Mouse (Mus musculus) spleen, postnatal 10 days (tissue): ENCODE measurements around the gene Dydc2.

Experiments
- DNase-seq, 2 experiments: peaks; one replicate each; pipeline ENCODE4 v3.0.0; 2021 to 2022; ENCODE audit warnings: low spot score in 2 of 2

Dydc2 gene

DNA sequence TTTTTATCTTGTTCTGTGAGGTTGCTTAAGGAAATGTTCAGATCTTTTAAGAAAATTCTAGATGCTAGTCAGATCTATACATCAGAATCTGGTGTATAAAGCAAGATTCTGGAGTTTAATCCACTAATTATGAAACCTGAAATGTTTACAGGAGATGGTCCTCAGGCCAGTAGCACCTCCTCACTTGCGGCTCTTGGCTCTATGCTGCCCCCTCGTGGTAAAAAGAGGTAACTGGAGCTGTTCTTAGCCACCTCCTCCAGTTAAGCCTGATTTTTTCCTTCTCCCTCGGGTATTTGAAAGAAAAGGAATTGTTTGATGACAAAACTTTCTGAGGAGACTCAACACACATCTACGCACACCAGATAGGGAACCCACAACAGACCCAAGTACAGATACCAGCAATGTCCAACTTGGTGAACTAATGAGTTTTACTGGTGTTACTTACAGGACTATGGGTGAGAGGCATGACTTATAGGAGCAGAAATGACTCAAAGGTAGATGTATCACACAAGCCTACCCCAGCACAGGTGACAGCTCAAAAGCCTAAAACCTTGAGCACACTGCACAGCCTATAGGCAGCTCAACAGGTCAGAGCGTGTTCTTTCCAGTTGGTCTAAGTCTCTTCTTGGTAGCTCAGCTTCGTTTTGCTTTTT, 33.7 kb downstream of the Dydc2 start:
- DNase-seq = peak; percentile 53 to 74

DNA sequence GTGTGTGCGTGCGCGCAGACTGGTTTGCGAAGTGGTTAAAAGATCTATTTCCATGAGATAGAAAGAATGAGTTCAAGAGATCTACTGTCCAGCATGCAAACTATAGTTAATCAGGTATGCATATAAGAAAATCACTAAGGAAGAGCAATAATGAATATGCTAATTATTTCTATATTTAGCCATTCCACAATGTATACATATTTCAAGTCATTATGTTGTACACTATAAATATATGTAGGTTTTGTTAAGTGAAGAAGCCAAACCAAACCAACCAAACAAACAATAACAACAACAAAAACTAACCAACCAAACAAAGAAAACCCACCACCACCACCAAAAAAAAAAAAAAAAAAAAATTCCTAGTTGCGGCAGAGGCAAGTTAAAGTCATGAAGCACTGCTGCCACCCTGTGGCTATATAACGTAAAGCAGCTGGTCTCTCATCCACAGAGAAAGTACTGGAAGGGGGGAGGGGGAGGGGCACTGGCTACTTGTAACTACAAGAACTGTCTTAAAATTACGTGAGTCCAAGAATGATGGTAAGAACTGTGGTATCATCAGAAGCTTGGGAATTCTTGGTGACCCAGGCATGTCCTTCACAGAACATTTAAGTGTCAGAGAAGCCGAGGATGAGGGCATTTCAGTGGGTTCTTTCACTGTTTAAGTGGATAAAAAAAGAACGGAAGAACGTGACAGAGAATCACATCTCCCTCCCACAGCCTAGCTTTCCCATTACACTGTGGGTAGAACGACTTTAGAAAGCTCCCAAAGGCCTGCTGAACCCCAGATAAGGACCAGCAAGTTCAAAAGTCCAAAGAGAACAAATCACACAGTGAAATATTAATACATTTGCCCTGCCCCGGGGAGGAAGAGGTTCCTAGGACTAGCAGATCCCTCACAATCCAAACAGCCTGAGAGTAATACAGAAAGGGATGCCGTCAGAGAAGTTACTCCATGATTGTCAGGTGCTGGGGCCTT, 35.6 kb downstream of the Dydc2 start:
- DNase-seq = peak in 1 of 2 experiments; percentile 82

DNA sequence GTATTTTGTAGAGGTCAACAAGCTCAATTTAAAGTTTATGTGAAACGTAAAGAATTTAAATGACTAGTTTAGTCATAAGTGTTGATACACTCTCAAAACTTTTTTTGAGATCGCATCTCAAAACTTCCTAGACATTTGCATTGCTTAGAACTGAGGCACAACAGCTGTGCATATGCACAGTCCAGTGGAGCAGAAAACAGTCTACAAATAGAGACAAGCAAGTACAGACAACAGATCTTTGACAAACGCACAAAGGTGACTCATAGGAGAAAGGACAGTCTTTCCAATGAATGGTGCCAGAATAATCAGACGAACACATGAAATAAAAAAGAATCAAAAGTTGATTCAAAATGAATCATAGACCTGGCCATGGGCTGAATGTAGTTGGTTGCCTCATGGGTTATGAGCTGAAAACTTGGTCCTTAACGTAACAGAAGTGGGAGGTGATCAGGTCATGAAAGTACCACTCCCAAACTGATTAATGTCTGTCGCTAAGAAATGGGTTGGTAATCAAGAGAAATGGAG, 38.0 kb downstream of the Dydc2 start:
- no peak for DNase-seq

DNA sequence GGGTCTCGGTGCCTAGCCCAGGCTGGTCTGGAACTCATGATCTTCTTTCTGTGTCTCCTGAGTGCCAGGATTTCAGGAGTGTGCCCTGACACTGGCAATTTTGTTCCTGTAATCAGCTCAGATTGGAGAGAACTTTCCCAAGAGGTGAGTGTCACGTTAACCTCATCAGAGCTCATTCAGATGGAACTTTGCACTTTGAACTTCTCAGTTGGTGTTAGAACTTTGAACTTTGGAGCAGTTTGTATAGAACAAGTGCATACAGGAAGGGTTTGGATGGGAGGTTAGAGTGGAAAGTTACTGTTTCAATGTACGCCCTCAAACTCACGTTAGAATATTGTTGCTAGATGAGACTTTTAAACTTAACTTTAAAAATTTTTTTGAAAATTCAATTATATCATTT, 39.7 kb downstream of the Dydc2 start:
- DNase-seq = no peak

DNA sequence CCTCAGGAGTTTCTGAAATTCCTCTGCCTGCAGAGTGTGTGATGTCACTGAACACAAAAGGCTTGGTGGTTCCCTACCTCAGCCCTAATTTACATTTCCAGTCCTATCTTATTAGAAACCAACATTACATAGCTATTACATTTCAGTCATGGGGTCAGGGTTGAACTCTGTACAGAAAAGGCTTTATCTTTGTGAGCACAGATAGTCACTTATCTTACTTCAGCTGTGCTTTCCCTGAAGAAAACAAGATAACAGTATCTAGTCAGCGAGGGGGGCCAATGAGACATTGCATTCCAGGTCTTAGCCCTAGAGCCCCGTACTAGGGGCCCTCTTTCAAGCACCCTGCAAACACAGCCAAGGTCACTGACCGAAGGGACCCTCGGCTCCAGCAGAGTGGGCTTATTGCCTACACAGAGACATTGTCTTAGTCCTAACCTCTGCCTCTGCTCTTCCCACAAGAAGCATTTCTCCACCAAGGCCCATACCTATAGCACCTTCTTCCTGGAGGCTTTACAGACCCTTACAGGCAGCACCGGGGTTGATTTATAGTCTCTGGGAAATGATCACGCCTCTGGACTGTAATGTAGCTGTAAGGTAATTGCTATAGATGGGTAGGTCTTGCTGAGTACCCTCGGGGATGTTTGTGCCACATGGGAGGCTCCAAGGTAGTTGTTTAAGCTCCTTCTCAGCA, 43.3 kb downstream of the Dydc2 start:
- no peak for DNase-seq

DNA sequence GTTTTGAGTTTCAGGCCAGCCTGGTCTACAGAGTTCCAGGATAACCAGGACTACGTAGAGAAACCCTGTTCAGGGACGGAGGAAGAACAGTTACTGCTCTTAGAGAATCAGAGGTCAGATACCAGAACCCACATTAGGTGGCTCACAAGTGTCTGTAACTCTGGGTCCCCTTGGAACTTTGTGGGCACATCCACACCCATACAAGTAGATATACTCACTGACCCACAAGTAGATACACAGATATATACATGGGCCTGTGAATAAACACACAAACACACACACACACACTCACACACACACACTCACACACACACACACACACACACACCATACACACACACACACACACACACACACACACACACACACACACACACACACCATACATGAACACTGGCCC, 43.9 kb downstream of the Dydc2 start:
- DNase-seq = no peak

DNA sequence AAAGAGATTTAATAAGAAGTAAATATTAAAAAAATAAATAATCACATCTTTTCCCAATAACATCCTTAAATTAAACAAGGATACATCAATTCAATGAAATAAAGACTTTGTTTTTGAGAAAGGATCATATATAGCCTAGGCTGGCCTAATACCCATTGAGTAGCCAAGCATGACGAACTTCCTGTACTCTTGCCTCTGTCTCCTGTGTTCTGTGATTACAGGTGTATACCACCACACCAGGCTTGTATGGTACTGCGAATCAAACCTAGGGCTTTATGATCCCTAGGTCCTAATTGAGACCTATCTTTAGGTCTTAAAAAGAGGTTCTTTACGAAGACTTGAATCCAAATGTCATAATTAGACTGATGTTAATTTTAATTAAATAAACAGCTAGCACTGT, 47.8 kb downstream of the Dydc2 start:
- DNase-seq = no peak

DNA sequence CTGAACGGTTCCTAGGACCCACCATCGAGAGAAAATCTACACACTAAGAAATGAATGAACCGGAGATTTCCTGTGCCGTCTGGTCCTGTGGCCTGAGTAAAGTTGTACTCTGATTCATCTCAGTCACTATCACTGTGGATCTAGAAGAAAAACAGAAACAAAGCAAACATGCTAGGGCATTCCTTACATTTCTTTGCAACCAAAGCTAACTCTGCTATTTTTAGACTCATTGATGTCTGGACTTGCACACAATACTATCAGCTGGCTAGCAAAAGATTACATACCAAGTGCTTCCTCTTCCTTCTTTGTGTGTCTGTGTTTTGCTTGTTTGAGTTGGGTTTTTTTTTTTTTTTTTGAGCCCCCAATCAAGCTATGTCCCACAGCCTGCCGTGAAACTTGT, 51.5 kb downstream of the Dydc2 start:
- no peak for DNase-seq

DNA sequence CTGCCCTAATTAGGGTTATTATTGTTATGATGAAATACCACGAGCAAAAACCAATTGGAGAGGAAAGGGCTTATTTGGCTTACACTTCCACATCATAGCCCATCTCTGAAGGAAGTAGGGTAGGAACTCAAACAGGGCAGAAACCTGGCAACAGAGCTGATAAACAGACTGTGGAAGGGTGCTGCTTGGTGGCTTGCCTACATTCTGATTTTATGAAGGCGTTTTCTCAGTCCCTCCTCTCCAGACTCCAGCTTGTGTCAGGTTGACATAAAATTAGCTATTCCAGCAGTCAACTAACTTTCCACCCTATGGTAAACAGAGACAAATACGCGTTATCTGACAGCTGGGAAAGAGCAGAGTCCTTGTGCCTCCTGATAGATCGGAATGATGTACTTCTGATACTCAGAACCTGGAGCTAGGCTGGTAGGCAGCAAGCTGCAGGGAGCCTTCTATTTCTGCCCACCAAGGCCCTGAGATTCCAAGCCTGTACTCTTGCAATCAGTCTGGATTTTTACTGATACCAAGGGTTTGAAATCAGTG, 54.2 kb downstream of the Dydc2 start:
- DNase-seq = no peak

DNA sequence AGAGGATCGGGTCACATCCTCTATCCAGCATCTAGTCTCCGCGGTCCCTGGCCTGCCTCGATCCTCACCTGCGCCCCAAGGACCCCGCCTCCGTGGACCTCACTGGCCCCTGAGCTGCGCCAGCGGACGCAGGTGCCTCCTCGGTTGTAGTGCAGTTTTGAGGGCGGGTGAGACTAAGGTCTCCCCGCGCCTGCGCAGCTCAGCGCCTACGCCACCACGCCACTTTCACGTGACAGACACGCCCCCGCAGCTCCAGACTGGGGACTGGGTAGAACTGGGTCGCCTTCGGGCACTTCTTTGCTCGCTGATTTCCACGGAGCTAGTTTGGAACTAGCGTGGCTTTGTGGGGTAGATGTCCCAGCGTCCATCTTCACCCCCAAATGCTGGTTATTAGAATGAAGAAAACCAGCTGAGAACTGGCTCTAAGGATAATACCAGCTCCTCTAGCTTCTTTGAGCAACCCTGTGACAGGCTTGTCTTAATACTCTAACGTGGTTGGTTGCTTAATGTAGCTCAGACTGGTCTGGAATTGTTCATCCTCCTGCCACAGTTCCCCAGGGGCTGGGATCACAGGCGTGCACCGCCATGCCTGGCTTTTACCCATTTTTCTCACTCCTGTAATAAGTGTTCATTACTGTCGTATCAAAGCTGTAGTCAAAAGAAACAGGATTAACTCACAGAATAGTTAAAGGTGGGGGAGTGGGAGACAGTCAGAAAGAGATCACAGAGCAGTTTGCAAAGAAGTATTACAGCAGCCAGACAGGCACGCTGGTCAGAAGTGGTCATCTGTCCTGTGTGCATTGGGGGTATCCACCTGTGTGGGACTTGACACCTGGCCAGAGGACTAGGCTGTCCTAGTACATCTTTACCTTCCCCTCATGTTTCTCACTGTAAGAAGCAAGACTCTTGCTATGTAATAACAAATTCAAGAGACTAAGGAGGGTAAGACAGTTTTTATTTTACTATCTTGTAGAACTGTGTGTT, 55.1 kb downstream of the Dydc2 start, which contains the start of gene Fam213a:
Fam213a (minus strand) TSS at position 159 of the 984 bp plus-strand sequence.
- DNase-seq = peak; percentile 75 to 92

DNA sequence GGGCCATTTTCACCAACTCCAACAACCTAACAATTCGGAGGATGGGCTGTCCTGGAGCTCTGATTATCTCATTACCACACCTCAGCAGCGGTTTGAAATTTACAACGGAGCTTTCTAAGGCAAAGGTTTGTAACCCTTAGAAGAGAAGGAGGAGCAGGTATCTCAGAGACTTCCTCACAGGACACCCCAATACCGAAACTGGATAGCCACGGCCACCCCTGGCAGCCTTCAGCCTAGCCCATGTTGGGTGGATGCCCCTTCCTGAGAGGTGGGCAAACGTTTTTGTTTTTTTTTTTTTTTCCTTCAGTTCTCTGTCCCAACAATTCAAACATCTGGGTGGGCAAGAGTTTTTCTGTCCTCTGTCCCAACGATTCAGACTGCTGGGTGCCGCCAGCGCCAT, 55.9 kb downstream of the Dydc2 start:
- DNase-seq = no peak

DNA sequence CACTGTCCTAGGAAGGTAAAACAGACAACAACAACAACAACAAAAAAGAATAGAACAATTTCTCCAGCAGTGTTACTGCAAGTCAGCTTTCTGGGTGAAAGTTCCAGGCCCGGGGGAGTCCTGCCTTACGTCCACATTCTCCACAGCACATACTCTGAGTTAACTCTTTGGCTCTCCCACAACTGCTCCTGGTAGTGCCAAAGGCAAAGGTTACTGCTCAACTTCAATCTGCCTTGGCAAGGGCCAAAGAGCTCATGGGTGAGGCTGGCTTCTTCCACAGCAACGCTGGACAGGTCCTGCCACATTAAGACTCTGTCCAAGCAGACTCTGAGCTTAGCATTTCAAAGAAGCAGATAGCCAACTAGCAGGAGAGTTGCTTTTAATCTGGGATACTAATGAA, 57.1 kb downstream of the Dydc2 start:
- DNase-seq = no peak

DNA sequence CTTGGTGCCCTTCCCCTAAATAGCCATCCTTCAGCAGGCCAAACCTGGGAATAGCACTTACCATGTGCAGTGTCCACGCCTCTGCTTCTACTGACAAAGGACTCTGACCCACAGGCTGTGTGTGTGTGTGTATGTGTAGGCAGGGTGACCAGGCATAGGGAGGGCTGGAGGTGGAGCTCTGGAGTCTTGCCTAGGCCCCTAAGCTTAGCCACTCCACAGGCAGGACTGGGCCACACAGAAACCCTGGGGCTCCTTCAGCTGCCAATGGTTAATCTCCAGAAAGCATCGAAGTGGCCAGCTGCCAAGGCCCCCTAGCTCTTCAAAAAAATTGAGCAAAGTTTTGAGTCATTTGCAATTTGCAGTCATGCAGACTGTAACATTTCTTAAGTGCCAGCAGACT, 60.9 kb downstream of the Dydc2 start:
- DNase-seq = peak; percentile 34 to 47

DNA sequence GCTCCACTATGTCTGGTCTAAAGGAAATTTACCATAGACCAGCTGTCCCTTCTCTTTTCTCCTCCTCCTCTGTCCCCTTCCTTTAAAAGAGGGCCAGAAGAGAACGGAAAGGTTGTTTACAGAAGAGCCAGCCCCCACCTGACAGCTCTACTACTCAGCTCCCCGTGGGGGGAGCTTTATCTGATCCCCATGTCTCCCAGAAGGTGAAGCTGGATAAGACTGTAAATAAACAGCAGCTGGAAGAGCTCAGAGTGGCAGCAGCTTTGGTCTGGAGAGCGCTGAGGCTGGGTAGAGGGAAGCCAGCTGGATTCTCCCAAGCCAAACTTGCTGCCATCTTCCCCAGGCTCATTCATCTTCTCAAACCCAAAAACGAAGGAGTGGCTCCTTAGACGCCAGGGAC, 61.4 kb downstream of the Dydc2 start:
- peak in 1 of 2 experiments; percentile 39 for DNase-seq

DNA sequence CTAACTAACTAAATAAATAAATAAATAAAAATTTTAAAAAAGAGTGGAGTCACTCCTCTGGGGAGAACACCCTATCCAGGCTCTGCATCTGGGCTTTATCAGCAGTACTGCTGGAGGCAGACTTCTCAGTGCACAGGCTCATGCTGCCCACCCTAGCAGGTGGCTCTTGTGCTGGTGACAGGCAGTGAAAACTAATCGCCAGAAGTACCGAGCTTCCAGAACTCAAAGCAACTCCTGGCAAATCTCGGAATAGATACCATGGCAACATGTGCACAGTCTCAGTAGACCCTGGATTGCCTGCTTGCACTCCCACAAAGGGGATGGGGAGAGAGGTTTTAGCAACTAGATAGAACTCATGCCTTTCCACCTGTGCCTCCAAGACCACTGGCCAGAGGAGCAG, 62.1 kb downstream of the Dydc2 start:
- peak; percentile 44 to 79 for DNase-seq

DNA sequence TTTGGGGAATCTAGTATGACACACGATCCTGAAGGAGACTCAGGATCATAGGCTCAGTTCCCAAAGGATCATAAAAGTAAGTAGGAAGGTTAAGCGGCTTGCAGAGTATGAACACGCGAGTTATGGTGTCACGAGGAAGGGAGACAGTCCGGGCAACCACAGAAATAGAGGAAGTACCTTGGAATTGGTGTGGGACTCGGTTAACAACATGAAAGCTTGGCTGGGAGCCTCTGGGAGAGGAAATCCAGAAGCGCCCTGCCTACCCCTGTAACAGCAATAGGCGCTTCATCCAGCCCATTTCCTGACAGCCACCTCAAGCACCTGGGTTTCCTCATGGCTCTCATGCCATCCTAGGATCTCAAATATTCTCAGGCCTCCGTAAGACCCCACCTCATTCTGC, 62.7 kb downstream of the Dydc2 start:
- peak in 1 of 2 experiments; percentile 18 for DNase-seq

DNA sequence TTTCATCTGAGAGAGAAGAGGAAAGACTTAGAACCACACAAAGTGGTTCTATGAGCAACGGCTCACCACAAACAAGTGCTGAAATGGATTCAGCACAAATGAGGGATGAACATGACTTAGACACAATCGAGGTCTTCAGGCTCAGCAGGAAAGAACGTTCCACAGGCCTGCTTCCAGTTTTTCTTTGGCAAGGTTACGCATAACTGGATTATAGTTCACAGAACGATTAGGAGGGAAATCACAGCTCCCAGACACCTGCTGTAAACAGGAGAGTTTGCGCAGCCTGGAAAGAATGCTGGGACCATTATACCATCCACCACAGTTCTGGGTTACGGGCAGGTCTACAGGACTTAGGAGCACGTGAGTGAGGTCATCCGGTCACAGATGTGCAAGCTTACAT, 63.3 kb downstream of the Dydc2 start:
- DNase-seq = no peak

DNA sequence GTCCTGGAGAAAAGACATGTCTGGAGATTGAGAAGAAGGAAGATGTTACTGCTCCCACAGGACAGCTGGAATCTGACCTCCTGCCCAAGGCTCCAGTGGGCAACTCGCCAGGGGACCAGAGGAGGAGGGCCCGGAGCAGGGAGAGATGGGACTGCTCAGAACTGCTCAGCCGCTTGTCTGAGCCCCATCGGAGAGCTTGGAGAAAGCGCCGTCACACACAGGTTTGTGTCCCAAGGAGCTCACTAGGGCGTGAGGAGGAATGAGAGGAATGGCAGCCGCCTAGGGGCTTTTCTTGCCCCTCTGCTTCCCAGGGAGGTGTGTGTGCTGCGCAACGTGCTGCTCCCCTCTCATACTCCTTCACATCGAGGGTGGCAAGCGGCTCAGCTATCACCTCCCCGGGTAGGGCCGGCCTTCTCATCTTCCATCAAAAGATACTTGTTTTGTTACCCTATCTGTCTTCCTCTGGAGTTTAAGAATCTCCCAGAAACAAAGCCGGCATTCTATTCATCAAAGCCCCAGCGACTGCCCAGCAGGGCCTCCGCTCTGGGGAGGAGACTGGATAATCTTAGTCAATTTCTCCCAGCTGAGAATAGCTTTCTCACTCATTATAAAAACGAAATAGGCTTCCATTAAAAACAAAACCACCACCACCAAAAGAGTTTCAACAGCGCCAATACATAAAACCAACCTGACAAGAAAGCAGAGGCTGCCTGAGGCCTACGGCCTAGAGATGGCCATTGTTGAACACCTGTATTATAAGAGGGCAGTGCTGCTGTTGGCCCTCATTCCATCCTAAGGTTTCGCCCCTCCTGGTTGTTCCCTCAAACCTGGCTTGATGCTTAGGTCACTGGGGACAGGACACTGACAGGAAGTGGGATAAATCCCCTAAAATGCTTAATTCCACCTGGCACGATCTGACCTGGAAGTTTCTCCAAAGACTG, 64.5 kb downstream of the Dydc2 start:
- DNase-seq = no peak

DNA sequence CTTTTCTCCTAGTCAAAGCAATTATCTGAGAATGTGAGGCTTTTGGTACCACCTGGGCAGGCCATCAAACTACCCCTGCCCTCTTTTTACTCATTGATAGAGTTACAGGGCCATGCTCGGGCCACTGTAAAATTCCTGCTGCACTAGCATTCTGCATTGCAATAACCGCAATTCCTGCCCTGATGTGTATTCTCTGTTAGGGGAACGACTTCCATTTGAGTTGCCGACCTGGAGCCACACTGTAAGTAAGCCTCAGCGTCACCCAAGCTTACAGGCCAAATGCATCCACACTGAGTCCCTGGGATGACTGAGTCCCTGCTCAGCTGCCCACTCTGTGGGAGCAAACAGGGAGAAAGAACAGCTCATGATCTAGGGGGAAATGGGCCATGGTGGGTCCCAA, 67.4 kb downstream of the Dydc2 start:
- DNase-seq = no peak

DNA sequence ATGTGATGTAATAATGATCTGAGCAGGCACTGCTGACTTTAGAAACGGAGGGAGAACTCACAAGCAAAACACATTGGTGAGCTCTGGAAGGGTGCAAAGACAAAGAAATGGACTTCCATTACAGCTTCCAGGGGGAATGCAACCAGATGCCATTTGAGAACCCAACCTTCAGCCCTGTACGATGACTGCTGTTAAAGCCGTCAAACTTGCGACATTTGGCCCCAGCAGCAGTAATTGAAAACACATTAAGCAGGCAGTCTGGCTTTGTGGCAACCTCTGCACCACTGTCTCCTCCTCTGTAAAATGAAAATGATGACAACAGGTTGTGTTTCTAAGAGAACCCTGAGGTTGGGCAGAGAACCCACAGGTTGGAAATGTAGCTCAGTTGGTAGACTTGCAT, 68.2 kb downstream of the Dydc2 start:
- DNase-seq = no peak
